Mouse (Mus musculus) kidney, adult 2 months (tissue): Measurements from ENCODE around the gene Cdkl4.

Source experiments
- CTCF ChIP-seq: fragments of 200-500 bp; conservative IDR thresholded peaks from 2 replicates; pipeline ENCODE4 v1.5.1; 2011; ENCODE audit warnings: low read depth, mild to moderate bottlenecking, control low read depth, low read length, moderate library complexity, mixed read lengths; ENCODE audit not compliant: insufficient read depth, insufficient read length
- POLR2A ChIP-seq: fragments of 200-500 bp; IDR thresholded peaks from one replicate; pipeline ENCODE4 v1.6.1; 2011; ENCODE audit warnings: low read depth, low read length, control low read depth

GRCm38 (mm10) chr17:80513766-80514165, 63.8 kb downstream of the Cdkl4 start:
- TF ChIP-seq CTCF (no peak), POLR2A (no peak)
